Mouse (Mus musculus) ES-Bruce4 (cell line): ENCODE data around the gene Dnase1l2. TPM values are rescaled to one million over a fixed set of nuclear protein-coding genes. Genes with fewer than 3 reads are reported as not detected.
"Not testable (repeated sequence)": the region's sequence is repeated elsewhere in the genome, so short reads cannot be mapped to it uniquely, and the experiment has no call there.

Experiments used
- H3K27ac ChIP-seq: 2 replicates; pipeline ENCODE4 v1.5.1; 2012; ENCODE audit warnings: low read length, inconsistent platforms; ENCODE audit not compliant: insufficient read depth
- H3K27me3 ChIP-seq: 2 replicates; pipeline ENCODE4 v1.6.1; 2012; ENCODE audit warnings: mild to moderate bottlenecking, low read length, inconsistent platforms; ENCODE audit not compliant: control insufficient read depth, poor library complexity, insufficient read depth, severe bottlenecking
- H3K36me3 ChIP-seq: 2 replicates; pipeline ENCODE4 v1.6.1; 2012; ENCODE audit warnings: inconsistent platforms, mild to moderate bottlenecking, low read length, moderate library complexity; ENCODE audit not compliant: control insufficient read depth, poor library complexity, insufficient read depth, severe bottlenecking
- H3K4me1 ChIP-seq: one replicate; pipeline ENCODE4 v1.8.1; 2011; ENCODE audit warnings: low read length; ENCODE audit not compliant: control insufficient read depth, insufficient read depth
- H3K4me3 ChIP-seq: 2 replicates; pipeline ENCODE4 v1.5.1; 2011; ENCODE audit warnings: low read depth, mild to moderate bottlenecking, low read length
- H3K9ac ChIP-seq: 2 replicates; pipeline ENCODE4 v1.6.1; 2012; ENCODE audit warnings: low read depth, mild to moderate bottlenecking, inconsistent platforms; ENCODE audit not compliant: poor library complexity, severe bottlenecking
- H3K9me3 ChIP-seq: replicated peaks from 2 replicates; pipeline ENCODE4 v1.6.1; 2012; ENCODE audit warnings: mild to moderate bottlenecking, low read length, inconsistent platforms; ENCODE audit not compliant: control insufficient read depth, poor library complexity, insufficient read depth, severe bottlenecking
- CTCF ChIP-seq: IDR thresholded peaks from one replicate; pipeline ENCODE4 v1.8.1; 2011; ENCODE audit warnings: low read depth, low read length
- EP300 ChIP-seq: IDR thresholded peaks from 2 replicates; pipeline ENCODE4 v1.6.1; 2011; ENCODE audit warnings: low read depth, low read length; ENCODE audit not compliant: insufficient read depth
- POLR2A ChIP-seq: IDR thresholded peaks from one replicate; pipeline ENCODE4 v1.8.1; 2011; ENCODE audit warnings: low read length; ENCODE audit not compliant: insufficient read depth
- polyA plus RNA-seq: library from polyadenylated mRNA; stranded (reverse); fragments of >200 nt; gene quantifications from 2 replicates; pipeline ENCODE4 v1.2.4, GENCODE M21; 2011; ENCODE audit warnings: low read depth; ENCODE audit not compliant: missing spikeins, insufficient read depth, insufficient read length

Gene Dnase1l2
- polyA plus RNA-seq, 1 experiment, result 0.42 TPM

GRCm38 (mm10) chr17:24427170-24427557, 15.7 kb downstream of the Dnase1l2 start:
- H3K9ac ChIP-seq, result peak overlapping the region; percentile 90
- peaks cover 25% of the 10 kb centered on the region for H3K36me3 ChIP-seq
- peak overlapping the region; percentile 66; the same call in 1 of the 2 replicates for H3K27ac ChIP-seq
- no peaks in the 10 kb centered on the region for H3K27me3 ChIP-seq
- H3K4me3 ChIP-seq, result peak overlapping the region; percentile 91
- no peaks in the 10 kb centered on the region for H3K4me1 ChIP-seq
- no peaks in the 10 kb centered on the region for H3K9me3 ChIP-seq
- no peak for TF ChIP-seq POLR2A
- TF ChIP-seq EP300, result no peak
- TF ChIP-seq CTCF, result no peak

- H3K36me3 ChIP-seq, result peaks cover 31% of the 10 kb centered on the region
- no peak for TF ChIP-seq EP300
- TF ChIP-seq POLR2A, result peak; percentile 75
Observed at GRCm38 (mm10) chr17:24426471-24427169, 16.3 kb downstream of the Dnase1l2 start, which contains the start of gene Eci1. Gene Eci1, plus strand, starts transcription at chr17:24426641.

GRCm38 (mm10) chr17:24425905-24426304, 17.0 kb downstream of the Dnase1l2 start:
- Histone ChIP-seq H3K4me3 (no peak overlapping the region), H3K36me3 (peaks cover 38% of the 10 kb centered on the region)

More at GRCm38 (mm10) chr17:24426471-24427169, 16.3 kb downstream of the Dnase1l2 start, which contains the start of gene Eci1:
- H3K4me3 ChIP-seq, result peak within 1 kb of the TSS; percentile 91
- no peaks in the 10 kb centered on the region for H3K27me3 ChIP-seq
- peak within 1 kb of the TSS; percentile 90 for H3K9ac ChIP-seq
- H3K9me3 ChIP-seq, result no peaks in the 10 kb centered on the region
- H3K27ac ChIP-seq, result peak within 1 kb of the TSS; percentile 66; the same call in 1 of the 2 replicates
- no peaks in the 10 kb centered on the region for H3K4me1 ChIP-seq

GRCm38 (mm10) chr17:24425326-24425725, 17.6 kb downstream of the Dnase1l2 start:
- H3K36me3 ChIP-seq, result peaks cover 44% of the 10 kb centered on the region
- not testable (repeated sequence) for H3K9ac ChIP-seq, H3K4me3 ChIP-seq, H3K9me3 ChIP-seq, H3K27me3 ChIP-seq, H3K27ac ChIP-seq, H3K4me1 ChIP-seq

More at GRCm38 (mm10) chr17:24425905-24426304, 17.0 kb downstream of the Dnase1l2 start:
- no peak for TF ChIP-seq CTCF
- no peak for TF ChIP-seq POLR2A
- no peak for TF ChIP-seq EP300
- H3K9ac ChIP-seq, result no peak overlapping the region
- H3K27ac ChIP-seq, result no peak overlapping the region
- H3K9me3 ChIP-seq, result no peaks in the 10 kb centered on the region
- H3K4me1 ChIP-seq, result no peaks in the 10 kb centered on the region
- no peaks in the 10 kb centered on the region for H3K27me3 ChIP-seq

GRCm38 (mm10) chr17:24424489-24424888, 18.4 kb downstream of the Dnase1l2 start:
- Histone ChIP-seq H3K9ac (no peak overlapping the region), H3K9me3 (no peaks in the 10 kb centered on the region), H3K36me3 (peaks cover 52% of the 10 kb centered on the region), H3K27me3 (no peaks in the 10 kb centered on the region), H3K4me1 (no peaks in the 10 kb centered on the region), H3K27ac (no peak overlapping the region), H3K4me3 (no peak overlapping the region)
- TF ChIP-seq EP300 (no peak), CTCF (no peak), POLR2A (no peak)

GRCm38 (mm10) chr17:24423114-24423513, 19.8 kb downstream of the Dnase1l2 start:
- H3K9me3 ChIP-seq, result no peaks in the 10 kb centered on the region
- no peaks in the 10 kb centered on the region for H3K4me1 ChIP-seq
- H3K27me3 ChIP-seq, result no peaks in the 10 kb centered on the region
- TF ChIP-seq EP300, result no peak
- TF ChIP-seq POLR2A, result no peak
- TF ChIP-seq CTCF, result no peak
- H3K9ac ChIP-seq, result no peak overlapping the region
- no peak overlapping the region for H3K27ac ChIP-seq
- H3K4me3 ChIP-seq, result no peak overlapping the region
- H3K36me3 ChIP-seq, result peaks cover 66% of the 10 kb centered on the region
